Mouse (Mus musculus) neural tube, embryonic 15.5 days (tissue): ENCODE measurements at regions not wholly inside any gene's neighbourhood (a gene's known extent, or its start where the extent isn't known, plus 50 kb on each side); places are given as distances from the start of the nearest gene placed in this dataset.

Source experiments
- ATAC-seq: fragments of 200-750 bp; cut with Nextera tagmentation; 2 replicates; pipeline ENCODE4 v1.8.0; 2017; ENCODE audit warnings: mild to moderate bottlenecking, moderate TSS enrichment, moderate library complexity; ENCODE audit not compliant: low FRiP score
- H3K27ac ChIP-seq: fragments of 300-500 bp; sonication (generic); replicated peaks from 2 replicates; pipeline ENCODE4 v1.5.1; 2015; ENCODE audit warnings: mild to moderate bottlenecking, inconsistent platforms
- H3K27me3 ChIP-seq: fragments of 300-500 bp; sonication (generic); replicated peaks from 2 replicates; pipeline ENCODE4 v1.6.1; 2015; ENCODE audit warnings: inconsistent platforms
- H3K36me3 ChIP-seq: fragments of 300-500 bp; sonication (generic); 2 replicates; pipeline ENCODE4 v1.6.1; 2015; ENCODE audit warnings: inconsistent platforms
- H3K4me1 ChIP-seq: fragments of 300-500 bp; sonication (generic); 2 replicates; pipeline ENCODE4 v1.6.1; 2015; ENCODE audit warnings: inconsistent platforms
- H3K4me2 ChIP-seq: fragments of 300-500 bp; sonication (generic); 2 replicates; pipeline ENCODE4 v1.6.1; 2015; ENCODE audit warnings: inconsistent platforms, mild to moderate bottlenecking, moderate library complexity
- H3K4me3 ChIP-seq: fragments of 300-500 bp; sonication (generic); replicated peaks from 2 replicates; pipeline ENCODE4 v1.5.1; 2015; ENCODE audit warnings: mild to moderate bottlenecking, inconsistent platforms
- H3K9ac ChIP-seq: fragments of 300-500 bp; sonication (generic); replicated peaks from 2 replicates; pipeline ENCODE4 v1.6.1; 2015; ENCODE audit warnings: mild to moderate bottlenecking, inconsistent platforms
- H3K9me3 ChIP-seq: fragments of 300-500 bp; sonication (generic); replicated peaks from 2 replicates; pipeline ENCODE4 v1.6.1; 2016; ENCODE audit warnings: inconsistent platforms
- WGBS: fragments of 180-500 bp; shearing (Covaris S2); methylation state at CpG from one replicate; pipeline ENCODE4 v1.1.7; 2015; ENCODE audit warnings: mixed read lengths; 5-methylcytosine and 5-hydroxymethylcytosine counted together

GRCm38 (mm10) chr7:125383021-125383420 lies 61.5 kb upstream of the Kdm8 start:
- no peak for ATAC-seq
- Histone ChIP-seq H3K27me3 (no peaks in the 10 kb centered on the region), H3K9me3 (no peaks in the 10 kb centered on the region), H3K36me3 (no peaks in the 10 kb centered on the region), H3K4me1 (no peaks in the 10 kb centered on the region), H3K9ac (no peak overlapping the region), H3K27ac (no peak overlapping the region), H3K4me2 (no peak overlapping the region), H3K4me3 (no peak overlapping the region)
- WGBS = 68% methylated on average over 2 of the region's 2 CpGs

DNA sequence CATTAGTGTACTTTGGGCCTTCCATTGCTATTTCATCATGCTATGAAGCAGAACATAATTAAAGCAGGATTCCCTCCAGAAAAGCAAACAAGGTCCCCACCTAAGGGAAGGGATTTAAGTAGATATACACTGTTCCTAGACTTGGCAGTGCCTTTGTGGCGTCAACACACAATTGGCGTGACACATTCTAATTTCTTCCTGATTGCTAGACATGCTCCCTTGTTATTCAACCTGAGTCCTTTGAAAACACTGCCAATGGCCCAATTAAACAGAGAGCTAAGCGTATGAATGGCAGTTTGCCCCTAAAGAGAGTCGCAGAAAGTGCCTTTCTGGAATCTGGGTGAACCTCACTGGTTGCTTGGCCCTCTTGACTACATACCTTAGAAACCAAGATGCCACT lies 60.3 kb upstream of the Kdm8 start:
- no peak for ATAC-seq
- WGBS = 75% methylated on average over 4 of the region's 4 CpGs
- no peaks in the 10 kb centered on the region for H3K27me3 ChIP-seq
- no peak overlapping the region for H3K4me2 ChIP-seq
- no peak overlapping the region for H3K27ac ChIP-seq
- no peaks in the 10 kb centered on the region for H3K9me3 ChIP-seq
- H3K4me3 ChIP-seq = no peak overlapping the region
- H3K4me1 ChIP-seq = no peaks in the 10 kb centered on the region
- H3K36me3 ChIP-seq = no peaks in the 10 kb centered on the region
- H3K9ac ChIP-seq = no peak overlapping the region

GRCm38 (mm10) chr7:125392536-125392935 lies 51.9 kb upstream of the Kdm8 start:
- Histone ChIP-seq H3K36me3 (no peaks in the 10 kb centered on the region), H3K4me2 (peak overlapping the region; percentile 85), H3K9me3 (no peaks in the 10 kb centered on the region), H3K4me1 (peaks cover 16% of the 10 kb centered on the region), H3K27me3 (peaks cover 11% of the 10 kb centered on the region; the same call in 1 of the 2 replicates), H3K27ac (no peak overlapping the region), H3K9ac (no peak overlapping the region), H3K4me3 (no peak overlapping the region)
- no peak for ATAC-seq
- WGBS = 31% methylated on average over 3 of the region's 3 CpGs

DNA sequence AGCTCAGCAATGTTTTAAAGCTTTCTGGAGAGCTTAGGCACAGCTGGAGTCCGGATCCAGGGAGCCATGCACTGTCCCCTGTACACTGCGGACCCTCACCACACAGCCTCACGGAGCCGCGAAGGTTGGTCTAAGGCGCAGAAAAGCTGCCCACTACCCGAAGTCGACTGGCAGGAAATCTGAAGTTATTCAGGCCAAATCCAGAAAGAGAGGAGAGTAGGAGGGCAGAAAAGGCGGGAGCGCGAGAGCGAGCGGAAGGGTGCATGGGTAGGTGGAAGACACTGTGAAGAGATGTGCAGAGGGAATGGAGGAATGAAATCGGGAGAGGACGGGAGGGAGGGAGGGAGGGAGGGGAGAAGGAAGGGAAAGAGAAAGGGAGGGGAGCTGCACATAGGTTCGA lies 51.2 kb upstream of the Kdm8 start:
- Histone ChIP-seq H3K4me3 (peak overlapping the region; percentile 43), H3K27ac (peak overlapping the region; percentile 82), H3K4me2 (peak overlapping the region; percentile 85), H3K9ac (peak overlapping the region; percentile 60), H3K9me3 (no peaks in the 10 kb centered on the region), H3K36me3 (no peaks in the 10 kb centered on the region), H3K27me3 (peaks cover 11% of the 10 kb centered on the region; the same call in 1 of the 2 replicates), H3K4me1 (peaks cover 16% of the 10 kb centered on the region)
- 2% methylated on average over 16 of the region's 16 CpGs for WGBS
- peak; percentile 73 for ATAC-seq

GRCm38 (mm10) chr7:125393654-125394346 lies 50.7 kb upstream of the Kdm8 start:
- under 1% methylated on average over 32 of the region's 33 CpGs for WGBS
- Histone ChIP-seq H3K4me2 (peak overlapping the region; percentile 85), H3K4me1 (peaks cover 16% of the 10 kb centered on the region), H3K27me3 (peaks cover 11% of the 10 kb centered on the region; the same call in 1 of the 2 replicates), H3K9ac (peak overlapping the region; percentile 60), H3K4me3 (peak overlapping the region; percentile 43), H3K36me3 (no peaks in the 10 kb centered on the region), H3K27ac (peak overlapping the region; percentile 82), H3K9me3 (no peaks in the 10 kb centered on the region)
- peak; percentile 97 for ATAC-seq
